Mouse (Mus musculus) cerebellum, adult 8-10 months (tissue): Measurements from ENCODE around the gene Tma7.

Experiments
- DNase-seq: peaks from one replicate; pipeline ENCODE4 v3.0.0; 2022

Tma7 gene

DNA sequence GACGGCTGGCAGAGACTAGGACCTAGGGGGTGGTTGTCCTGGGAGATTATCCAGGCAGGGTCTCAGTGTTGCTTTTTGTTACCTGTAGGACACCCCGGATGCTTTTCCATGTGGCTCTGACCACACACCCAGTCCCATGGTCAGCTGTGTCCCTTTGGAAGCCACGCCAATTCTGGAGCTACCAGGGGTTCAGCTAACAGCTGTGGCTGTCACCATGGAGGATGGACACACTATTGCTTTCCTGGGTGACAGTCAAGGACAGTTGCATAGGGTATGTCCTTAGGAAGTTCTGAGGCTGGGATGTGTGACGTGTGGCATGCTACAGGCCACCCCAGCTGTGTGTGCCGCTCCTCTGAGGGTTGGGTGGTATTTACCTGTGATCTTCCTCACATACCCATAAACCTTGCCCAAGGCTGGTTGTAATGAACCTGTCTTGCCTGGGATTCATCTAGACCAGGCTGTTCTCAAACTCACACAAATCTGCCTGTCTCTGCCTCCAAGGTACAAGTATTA, 19.6 kb upstream of the Tma7 start:
- no peak for DNase-seq

DNA sequence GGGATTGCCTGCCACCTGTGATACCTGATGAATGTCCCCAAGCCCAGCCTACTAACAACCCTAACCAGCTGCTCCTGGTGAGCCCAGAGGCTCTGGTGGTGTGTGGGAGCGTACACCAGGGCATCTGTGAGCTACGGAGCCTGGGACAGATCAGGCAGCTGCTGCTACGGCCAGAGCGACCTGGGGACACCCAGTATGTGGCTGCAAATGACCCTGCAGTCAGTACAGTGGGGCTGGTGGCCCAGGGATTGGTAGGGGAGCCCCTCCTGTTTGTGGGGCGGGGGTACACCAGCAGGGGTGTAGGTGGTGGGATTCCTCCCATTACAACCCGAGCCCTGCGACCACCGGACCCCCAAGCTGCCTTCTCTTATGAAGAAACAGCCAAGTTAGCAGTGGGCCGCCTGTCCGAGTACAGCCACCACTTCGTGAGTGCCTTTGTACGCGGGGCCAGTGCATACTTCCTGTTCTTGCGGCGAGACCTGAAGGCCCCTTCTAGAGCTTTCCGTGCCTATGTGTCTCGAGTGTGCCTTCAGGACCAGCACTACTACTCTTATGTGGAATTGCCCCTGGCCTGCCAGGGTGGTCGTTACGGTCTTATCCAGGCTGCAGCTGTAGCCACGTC, 18.0 kb upstream of the Tma7 start:
- no peak for DNase-seq

DNA sequence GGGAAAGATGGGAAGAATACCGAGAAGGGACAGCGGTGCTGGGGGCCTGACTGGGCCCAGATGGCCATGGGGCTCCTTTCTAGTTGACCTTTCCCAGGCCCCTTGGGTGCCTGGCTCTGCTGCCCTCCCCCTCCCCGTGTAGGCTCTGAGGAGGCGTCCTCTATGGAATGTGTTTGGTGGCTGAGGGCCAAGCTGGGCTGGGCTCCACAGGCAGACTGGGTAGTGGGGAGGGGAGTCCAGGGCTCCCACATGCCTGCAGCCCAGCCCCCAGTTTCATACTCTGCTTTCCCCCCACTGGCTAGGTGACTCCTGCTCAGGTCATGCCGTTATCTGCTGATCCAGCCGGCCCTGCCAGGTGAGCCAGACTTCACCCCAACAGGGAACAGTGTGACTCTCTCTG, 16.6 kb upstream of the Tma7 start:
- DNase-seq = no peak

DNA sequence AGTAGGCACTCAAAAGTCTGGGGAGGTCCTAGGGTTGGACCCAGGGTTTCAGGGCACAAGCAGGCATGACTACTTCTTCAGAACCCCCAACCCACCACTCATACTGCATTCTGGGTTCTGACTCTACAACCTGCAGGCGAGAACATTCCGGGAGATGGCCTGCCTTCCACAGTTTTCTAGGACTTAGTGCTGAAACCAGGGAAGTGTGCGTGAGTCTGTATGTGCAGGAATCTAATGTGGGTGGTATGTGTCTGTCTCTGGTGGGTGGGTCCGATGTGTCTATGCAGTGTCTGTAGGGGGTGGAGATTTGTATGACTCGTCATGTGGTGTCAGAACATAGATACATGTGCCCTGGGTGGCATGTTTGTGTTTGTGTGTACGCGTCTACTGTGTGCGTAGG, 16.0 kb upstream of the Tma7 start:
- no peak for DNase-seq

DNA sequence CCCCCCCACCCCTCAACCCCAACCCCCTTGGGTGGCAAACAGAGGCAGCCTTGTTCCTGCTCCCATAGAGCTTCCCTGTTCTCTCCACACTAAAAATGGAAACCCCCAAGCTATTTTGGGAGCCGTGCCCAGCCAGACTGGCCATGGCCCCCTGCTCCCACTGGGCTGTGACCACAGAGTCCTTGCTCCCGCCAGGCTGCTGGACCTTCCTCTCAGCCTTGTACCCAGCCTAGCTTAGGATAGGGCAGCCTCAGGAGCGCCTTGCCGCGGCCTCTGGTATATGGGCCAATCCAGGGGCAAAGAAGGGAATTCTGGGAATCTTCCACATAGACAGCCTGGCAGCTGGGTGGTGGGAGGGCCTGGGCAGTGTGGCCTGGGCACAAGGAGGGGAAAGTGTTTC, 15.4 kb upstream of the Tma7 start:
- no peak for DNase-seq

GRCm38 (mm10) chr9:109097291-109097690, 14.9 kb upstream of the Tma7 start:
- no peak for DNase-seq

GRCm38 (mm10) chr9:109096856-109097255, 14.5 kb upstream of the Tma7 start:
- no peak for DNase-seq

- no peak for DNase-seq
These were observed 13.9 kb upstream of the Tma7 start for GRCm38 (mm10) chr9:109096251-109096661.

DNA sequence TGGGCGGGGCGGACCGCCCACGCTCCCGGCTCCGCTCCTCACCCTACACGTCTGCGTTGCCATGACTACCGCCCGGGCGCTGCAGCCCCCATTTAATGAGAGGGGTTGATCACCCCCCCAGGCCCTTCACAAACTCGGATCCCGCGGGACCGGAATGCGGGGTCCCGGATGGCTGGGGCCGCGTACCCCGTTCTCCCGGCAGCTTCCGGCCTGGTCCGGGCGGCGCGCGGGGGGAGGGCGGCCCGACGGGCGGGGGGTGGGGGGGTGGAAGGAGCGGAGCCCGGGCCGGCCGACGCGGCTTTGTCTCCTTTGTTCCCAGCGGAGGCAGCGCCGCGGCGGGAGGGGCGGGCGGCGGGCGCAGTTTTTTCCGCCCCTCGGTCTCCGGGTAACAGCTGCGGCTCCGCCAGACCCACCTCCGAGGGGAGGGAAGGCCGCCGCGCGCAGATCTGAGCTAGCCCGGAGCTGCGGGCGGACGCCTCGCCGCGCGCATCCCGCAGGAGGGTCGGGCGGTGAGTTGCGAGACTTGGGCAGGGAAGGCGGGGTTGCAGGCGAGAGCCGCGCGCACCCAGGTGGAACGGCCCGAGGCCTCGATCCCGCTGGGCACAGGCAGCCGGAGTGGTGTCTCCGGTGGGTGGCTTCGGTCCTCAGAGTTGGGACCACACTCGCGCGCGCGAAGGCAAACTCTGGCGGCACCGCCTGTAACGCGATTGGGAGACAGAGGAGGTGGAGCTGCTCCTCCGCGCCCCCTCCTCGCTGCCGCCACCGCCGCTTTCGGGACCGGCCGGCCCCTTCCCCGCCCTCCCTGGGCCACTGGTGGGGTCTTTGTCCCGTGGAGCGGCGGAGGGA, 13.0 kb upstream of the Tma7 start, which contains the start of gene Plxnb1:
TSS of gene Plxnb1 (plus strand) at position 253 of the 846 bp plus-strand sequence.
- peak; percentile 45 for DNase-seq

DNA sequence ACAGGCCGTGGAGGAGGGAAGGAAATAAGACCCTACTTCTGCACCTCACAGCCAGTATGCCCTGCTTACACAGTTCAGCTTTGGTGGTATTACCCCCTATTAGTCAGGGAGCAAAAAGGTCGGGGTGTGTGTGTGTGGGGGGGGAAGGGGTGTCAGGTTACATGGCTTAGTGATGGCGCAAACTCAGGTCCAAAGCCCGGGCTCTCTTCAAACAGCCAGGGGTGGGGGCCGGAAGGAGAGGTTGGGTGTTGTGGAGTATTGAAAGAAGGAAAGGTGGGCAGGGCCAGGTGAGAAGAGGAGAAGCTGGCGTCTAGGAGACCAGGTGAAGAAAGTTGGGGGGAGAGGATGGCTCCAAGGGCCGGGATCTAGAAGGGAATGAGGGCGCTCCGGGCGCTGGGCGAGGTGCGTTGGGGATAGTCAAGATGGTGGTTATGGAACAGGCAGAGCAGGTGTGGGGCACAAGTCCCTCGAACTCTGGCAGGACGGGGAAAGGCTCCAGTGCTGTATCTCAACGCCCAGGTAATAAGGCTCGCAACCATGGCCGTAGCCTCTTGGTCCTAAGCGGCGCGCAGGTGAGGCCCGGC, 12.3 kb upstream of the Tma7 start:
- DNase-seq = no peak

DNA sequence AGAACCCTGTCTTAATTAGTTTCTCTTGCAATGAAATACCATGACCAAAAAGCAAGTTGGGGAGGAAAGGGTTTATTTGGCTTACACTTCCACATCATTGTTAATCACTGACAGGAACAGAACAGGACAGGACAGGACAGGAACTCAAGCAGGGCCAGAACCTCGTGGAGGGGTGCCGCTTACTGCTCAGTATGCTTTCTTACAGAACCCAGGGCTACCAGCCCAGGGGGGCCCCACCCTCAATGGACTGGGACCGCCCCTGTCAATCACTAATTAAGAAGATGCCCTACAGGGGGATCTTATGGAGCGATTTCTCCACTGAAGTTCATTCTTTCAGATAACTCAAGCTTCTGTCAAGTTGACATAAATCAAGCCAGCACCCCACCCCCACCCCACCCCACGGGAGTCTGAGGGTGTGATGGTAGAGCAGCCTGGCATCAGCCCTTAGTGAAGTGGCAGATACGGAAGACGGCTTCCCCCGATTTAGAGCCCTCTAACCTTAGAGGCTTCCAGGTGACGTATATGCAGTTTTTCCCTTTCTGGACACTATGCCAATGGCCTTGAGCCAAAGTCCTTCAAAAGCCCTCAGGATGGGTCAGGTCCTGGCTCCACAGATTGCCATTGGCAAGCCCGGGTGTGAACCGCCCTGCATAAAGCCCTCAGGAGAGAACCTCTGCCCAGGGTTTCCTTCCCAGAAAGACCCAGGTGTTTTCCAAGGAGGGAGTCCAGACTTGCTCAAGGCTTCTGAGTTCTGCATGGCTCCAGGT, 11.6 kb upstream of the Tma7 start:
- no peak for DNase-seq

DNA sequence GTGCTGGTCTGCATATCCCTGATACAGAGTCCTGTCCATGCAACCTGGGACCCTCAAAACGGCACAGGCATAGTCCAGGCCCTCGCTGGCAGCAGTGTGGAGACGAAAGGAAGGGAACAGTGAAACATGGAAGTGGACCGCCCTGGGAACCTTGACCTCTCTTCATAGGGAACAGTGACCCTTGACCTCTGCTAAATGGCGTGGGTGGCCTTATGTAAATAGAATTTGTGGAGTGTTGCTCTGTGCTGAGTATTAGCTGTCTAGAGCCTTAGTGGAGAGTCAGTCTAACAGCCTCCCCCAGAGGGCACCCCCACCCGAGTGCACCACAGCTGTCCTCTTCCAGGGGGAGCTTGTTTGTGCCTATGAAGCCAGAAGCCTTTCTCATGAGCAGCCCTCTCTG, 10.4 kb upstream of the Tma7 start:
- DNase-seq = no peak

DNA sequence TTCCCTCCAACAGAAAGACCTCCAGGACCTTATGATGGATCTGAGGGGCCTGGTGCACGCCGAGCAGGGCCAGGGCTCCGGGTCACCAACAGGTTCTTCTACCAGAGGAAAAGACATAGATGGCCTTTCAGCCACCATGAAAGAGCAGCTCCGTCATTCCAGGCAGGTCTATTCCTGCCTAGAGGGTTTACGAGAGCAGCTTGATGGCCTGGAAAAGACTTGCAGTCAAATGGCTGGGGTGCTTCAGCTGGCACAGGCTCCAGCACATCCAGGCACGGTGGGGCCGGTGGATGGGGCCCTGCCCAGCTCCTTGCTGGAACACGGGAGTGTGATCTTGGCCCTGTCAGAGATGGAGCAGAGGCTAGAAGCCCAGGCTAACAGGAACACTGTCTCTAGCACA, 9.4 kb upstream of the Tma7 start:
- DNase-seq = no peak

DNA sequence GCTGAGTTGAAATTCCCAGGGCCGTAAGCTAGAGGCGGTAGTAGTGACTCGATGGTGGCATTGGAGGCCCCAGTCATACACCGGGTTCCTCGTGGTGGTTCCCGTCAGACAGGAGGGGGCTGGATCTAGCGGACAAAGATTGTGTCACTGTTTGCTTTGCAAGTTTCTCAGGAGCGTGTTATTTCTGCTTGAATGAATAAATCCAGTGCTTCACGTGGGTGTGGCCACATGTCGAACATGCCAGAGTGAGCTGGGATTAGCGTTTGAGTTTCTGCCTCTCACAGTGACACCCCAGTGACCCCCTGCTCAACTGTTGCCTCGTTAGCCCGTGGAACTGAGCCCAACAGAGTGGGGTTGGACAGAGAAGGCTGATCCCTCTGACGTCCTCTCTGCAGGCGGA, 8.1 kb upstream of the Tma7 start:
- DNase-seq = no peak

DNA sequence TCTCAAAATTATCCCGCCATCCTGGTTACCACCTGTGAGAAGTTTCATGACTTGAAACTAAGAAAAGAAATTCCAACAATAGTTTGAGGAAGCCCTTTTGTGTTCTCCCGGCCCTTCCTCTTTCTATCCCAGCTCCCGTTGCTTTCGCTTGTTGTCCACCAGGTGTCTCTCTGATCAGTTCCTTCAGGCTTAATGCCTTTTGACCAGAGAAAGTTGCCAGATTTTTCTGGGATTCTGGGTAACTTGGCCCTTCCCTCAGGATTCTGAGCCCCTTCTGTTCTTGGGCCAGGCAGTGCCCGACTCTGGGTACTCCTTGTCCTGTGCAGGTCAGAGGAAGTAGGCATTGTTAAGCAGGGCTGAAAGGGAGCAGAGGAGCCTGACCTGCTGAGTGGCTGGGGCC, 5.6 kb upstream of the Tma7 start:
- peak; percentile 35 for DNase-seq

DNA sequence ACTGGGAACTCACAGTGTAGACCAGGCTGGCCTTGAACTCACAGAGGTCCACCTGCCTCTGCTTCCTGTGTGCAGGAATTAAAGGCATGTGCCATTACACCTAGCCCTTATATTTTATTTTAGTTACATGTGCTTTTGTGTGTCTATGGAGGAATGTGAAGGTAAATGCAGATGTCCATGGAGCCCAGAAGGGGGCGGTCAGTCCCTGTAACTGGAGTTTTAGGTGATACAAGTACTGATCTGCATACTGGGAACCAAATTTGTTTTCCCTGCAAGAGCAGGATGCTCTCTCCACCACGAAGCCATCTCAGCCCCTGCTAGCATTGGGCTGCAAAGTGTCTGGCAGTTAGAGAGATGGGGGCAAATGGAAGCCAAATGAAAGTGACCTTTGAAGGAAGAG, 2.5 kb upstream of the Tma7 start:
- DNase-seq = no peak

DNA sequence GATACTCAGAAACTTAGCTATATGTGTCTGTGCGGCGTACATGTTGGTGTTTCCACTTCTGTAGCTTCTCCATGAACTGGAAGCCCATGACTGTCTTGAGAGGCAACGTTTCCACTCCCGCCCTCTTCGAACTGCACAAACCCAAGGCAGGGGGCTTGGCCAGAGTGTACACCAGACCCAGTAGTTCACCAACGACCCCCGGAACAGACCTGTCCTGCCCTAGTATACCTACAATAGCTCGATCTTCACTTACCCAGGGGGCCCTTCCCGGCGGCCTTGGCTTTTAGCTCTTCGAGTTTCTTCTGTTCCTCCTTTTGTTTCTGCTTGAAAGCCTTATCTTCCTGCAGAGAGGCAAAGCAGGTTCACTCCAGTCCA, 651 bp downstream of the Tma7 start:
- no peak for DNase-seq

- DNase-seq = no peak
These were observed 1.9 kb downstream of the Tma7 start for GRCm38 (mm10) chr9:109080516-109080915.

GRCm38 (mm10) chr9:109073661-109074573, 8.5 kb downstream of the Tma7 start, which contains the start of gene Atrip:
Gene Atrip (minus strand): TSS chr9:109074124.
- peak; percentile 88 for DNase-seq

- DNase-seq = no peak
These were observed 14.2 kb downstream of the Tma7 start for GRCm38 (mm10) chr9:109068095-109068735.

DNA sequence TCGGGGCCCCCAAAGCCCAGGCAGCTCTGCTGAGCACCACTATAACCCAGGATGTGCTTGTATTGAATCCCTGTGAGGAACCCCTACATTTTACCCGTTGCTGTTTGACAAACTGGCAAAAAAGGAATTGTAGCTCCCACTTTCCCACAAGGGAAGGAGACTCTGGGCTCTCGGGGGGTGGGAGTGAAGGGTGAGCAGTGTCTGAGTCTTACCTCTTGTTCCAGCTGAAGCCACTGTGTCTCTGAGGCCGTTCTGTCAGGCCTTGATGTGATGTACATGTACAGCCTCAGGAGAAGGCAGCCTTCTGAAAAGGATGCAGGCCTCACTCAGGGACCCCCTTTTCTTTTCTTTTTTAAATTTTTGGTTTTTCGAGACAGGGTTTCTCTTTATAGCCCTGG, 21.5 kb downstream of the Tma7 start:
- no peak for DNase-seq
